Mouse (Mus musculus) heart, adult 2 months (tissue): Measurements from ENCODE around the gene Nr6a1.

Experiments
- CTCF ChIP-seq: fragments of 200-600 bp; IDR thresholded peaks from 2 replicates; pipeline ENCODE4 v1.8.1; 2022; ENCODE audit warnings: antibody characterized with exemption, mild to moderate bottlenecking, moderate library complexity
- EP300 ChIP-seq: fragments of 200-500 bp; IDR thresholded peaks from 2 replicates; pipeline ENCODE4 v1.6.1; 2011; ENCODE audit warnings: low read depth, low read length, control low read depth; ENCODE audit not compliant: insufficient read depth

GRCm38 (mm10) chr2:38947566-38947965, 20.1 kb upstream of the Nr6a1 start:
- TF ChIP-seq EP300, result no peak
- TF ChIP-seq CTCF, result no peak
